Mouse (Mus musculus) c-Kit-positive CD71-positive TER-119-positive erythroid progenitor cells, embryonic 14.5 days (primary cell): ENCODE results near the gene Slc43a1.
"Not testable (repeated sequence)": the region's sequence is repeated elsewhere in the genome, so short reads cannot be mapped to it uniquely, and the experiment has no call there.

Source experiments
- DNase-seq: peaks from one replicate; pipeline ENCODE4 v3.0.0-alpha.2; 2013; ENCODE audit warnings: low spot score

The Slc43a1 gene

DNA sequence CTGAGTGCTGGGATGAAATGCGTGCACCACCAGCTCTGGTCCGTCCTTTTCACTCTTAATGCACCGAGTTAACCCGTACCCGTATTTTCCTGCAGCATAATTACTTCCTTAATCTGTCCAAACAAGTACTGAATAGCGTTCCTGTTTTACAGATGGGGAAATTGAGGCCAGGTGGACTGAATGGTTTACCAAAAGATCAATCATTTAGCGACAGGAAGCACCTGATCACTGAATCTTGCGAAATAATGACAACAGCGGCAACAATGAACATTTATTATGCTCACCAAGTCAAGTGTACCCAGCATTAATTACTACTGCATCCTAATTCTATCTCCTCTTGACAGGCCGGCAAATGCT, at the start of gene Slc43a1:
TSS of gene Slc43a1 (plus strand) at position 258 of the 357 bp plus-strand sequence.
- no peak for DNase-seq

DNA sequence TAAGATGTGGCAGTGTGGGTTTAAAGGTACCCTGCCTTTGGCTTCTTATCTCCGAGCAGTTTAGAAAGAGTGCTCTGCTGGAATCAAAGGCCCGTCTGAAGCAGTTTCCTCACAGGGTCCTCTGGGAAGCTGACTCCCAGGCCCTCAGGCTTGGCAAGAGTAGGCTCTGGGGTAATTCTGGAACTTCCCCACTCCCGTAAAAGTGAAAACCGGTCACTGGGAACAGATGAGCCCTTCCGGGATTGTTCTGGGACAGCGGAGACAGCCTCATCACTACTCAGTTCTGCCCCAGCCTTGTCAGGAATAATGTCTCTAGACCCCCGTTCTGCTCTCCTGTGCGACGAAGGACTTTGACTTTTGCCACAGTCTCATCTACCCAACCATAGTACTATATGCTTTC, 48.2 kb upstream of the Slc43a1 start:
- DNase-seq: no peak

DNA sequence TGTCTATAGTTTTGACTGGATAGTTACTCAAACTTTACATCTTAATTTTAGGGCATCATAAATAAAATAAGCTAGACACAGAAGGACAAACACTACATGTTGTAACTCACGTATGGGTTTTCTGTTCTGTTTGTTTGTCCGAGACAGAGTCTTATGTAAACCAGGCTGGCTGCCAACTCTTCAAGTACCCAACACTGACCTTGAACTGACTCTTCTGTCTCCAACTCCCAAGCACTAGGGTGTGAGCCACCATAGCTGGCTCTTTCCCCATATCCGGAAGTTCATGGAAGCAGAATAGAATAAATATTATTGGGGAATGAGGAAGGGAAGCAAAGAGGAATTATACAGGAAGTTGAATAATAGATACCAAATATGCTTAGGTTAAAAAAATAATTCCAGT, 46.1 kb upstream of the Slc43a1 start:
- DNase-seq: no peak

DNA sequence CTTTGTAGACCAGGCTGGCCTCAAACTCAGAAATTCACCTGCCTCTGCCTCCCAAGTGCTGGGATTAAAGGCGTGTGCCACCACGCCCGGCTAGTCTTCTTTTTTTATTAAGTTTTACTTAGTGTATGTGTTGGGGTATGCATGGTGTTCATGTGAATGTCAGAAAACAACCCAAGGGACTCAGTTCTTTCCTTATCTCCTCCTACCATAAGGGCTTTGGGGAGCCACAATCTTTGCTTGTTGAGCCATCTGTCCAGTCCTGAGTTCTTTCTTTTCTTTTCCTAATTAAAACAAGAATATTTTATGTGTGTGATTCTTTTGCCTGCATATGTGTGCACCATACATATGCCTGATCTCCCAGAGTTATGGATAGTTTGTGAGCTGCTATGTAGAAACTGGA, 45.5 kb upstream of the Slc43a1 start:
- peak; percentile 42 for DNase-seq

DNA sequence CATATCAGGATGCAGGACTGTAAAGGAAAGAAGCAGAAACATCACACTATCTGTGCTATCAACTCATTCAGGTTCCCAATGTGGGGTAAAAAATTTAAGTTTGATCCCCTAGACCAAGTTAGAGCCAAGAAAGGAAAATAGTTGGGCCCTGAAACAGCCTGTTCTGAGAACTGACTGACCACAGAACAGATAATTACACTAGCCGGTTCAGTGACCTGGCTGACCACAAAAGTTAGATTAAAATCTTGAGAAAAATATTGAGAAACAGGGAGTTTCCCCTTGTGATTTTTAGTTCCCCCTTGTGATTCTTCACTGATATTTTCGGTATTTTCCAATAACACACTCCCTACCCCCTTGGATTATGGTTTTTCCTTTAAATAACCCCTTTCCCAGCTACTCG, 44.8 kb upstream of the Slc43a1 start:
- DNase-seq: no peak

DNA sequence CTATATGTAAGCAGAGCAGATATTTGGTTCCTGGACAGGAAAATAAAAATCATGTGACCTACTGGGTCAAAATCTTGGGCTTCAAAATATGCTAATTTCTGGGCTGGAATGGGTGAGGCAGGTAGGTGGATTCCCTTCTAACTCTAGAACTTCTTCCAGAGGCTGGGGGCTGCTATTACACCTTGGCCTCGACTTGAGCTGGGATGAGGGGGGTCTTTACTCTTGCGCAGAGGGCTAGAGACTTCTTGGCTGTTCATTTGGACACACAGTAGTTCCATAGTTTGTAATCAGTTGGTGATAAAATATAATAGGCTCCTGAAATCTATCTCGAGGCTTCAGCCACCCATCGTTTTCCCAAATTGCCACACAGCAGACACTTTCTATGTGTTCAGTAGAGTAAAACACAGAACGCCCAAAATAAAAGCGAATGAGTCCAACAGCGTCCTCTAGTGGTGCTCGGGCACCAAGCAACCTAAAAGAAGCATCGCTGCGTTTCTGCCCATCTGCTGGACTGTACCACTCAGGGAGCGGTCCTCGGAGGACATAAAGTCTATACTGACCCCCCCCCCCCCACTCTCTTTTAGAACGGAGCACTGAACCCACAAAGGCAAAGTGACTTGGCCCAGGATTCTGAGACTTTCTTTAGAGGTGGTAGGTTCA, 40.7 kb upstream of the Slc43a1 start:
- DNase-seq: peak; percentile 90

DNA sequence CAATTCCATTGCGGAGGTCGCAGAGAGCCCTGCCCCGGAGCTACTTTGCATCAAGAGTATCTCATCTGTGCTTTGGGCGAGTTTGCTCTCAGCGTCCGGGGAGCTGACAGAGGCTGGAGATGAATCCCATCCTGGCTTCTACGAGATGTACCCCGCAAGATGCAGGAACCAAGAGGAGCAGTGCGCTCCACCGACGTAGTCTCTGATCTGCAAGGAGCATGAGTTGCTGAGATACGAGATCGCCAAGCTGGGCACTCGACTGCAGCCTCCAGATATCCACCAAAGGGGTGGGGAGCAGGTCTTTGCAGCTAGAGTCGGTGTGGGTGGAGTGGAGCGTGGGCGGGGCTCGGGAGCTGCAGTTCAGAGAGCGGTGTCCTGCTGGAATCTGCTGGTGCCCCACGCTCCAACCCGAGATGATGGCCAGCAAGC, 40.1 kb upstream of the Slc43a1 start, which contains the start of gene Ube2l6:
TSS of gene Ube2l6 (plus strand) at position 336 of the 429 bp plus-strand sequence.
- DNase-seq: peak; percentile 95

DNA sequence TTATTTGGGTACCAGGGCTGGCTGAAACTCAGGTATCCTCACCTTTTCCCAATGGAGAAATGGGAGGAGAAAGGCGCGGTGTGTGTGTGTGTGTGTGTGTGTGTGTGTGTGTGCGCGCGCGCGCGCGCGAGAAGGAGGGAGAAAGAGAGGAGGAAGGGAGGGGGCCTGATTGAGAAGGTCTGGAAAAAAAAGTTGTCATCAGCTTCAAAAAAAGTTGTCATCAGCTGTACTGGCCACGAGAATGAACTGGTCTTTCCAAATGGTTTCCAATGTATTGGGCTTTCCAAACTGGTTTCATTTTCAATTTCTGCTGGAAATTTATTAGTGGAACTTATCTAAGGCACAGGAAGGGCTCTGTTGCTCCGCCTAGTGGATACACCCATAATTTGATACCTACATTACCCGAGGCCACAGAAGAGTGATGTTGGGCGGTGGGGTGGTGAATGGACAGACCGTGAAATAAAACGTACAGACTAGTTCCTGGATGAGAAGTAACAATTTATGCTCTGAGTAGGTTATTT, 39.5 kb upstream of the Slc43a1 start:
- DNase-seq: peak; percentile 87

DNA sequence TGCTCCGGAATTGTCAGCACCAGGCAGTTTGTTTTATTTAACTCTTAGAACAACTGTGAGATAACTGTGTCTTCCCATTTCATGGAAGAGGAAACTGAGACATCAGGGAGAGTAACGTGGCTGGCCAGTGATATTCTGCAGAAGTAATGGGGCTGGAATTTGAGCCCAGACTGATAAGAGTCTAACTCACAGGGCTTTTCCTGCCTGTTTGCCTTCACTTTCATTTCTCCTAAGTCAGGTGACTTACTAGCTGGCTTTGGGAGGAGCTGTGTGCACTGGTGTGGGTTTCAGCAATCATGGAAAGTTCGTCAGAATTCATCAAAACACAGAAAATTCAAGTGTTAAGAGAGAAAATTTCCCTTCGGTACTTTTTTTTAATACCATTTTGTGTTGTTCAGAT, 38.3 kb upstream of the Slc43a1 start:
- DNase-seq: peak; percentile 59

DNA sequence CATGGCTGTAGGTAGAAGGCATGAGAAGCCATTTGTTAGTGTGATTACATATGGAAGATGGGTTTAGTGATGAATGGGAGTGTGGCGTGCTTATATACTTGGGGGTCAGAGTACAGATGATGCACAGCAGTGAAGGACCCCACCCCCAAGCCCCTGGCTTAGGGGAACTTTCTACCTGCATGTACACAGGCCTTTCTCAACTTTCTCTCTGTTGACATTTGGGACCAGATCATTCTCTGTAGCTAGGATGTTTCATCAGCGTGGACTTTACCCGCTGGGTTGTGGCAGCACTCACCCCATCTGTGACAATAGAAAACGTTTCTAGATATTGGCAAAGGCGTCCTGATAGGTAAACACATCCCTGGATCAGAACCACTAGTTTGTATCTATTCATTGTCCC, 37.4 kb upstream of the Slc43a1 start:
- DNase-seq: not testable (repeated sequence)

DNA sequence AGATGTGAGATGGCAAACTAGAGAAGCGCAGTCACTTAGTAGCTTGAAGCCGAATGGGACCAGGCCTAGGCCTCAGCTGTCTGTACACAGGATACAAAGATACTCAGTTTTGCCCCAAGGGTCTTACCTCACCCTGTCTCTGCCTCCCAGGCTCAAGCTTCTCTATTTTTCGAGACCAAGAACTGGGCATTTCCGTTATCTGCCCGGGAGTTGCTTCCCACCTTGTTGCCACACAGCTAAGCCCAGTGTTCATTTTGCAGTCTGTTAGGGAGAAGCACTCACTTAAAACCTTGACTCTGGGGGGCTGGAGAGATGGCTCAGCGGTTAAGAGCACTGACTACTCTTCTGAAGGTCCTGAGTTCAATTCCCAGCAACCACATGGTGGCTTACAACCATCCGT, 34.7 kb upstream of the Slc43a1 start:
- no peak for DNase-seq

DNA sequence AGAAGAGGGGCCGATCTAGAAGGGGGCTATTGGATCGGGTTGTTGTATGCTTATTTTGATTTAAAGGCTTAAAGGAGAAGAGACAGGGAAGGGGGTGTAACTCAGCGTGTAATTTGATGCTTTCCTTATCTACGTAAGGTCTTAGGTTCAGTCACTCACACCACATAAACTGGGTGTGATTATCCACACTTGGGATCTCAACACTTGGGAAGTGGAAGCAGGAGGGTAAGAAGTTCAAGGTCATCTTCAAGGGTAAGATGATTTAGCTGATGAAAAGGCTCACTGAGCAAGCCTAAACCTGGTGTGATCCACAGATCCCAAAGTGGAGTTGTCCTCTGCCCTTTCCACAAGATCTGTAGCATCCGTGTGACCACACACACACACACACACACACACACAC, 32.1 kb upstream of the Slc43a1 start:
- DNase-seq: no peak

DNA sequence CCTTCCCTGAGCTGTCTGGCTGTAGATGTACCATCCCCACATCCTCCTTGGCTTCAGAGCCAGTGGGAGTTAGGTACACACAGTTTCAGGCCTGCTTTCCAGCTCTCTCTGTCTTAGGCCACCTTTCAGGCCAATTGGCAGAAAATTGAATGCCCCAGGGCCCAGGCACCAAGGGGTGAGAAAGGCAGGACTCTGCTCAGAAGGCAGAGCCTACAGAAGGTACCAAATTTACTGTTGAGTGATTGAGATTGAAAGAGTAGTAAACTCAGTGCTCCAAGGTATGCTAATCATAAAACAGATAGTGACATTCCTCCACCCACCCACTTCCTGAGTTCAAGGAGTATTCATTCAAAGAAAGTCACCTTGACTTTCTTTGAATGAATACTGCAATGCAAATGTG, 29.3 kb upstream of the Slc43a1 start:
- DNase-seq: no peak

DNA sequence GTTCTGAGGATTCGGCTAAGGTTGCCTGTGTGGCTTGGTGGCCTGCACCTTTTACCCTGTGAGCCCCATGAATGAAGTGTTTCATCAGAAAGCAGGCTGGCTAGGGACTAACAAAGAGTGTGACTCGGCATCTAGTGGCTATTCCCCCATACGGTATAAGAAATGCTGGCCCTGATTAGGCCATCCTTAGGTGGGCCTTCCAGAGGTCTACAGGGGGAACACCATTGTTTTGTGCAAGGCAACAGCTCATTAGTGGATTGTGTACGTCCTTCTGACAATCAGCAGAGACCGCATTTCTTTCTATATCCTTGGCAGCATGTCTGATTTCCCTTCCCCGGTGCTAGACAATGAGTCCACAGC, 28.1 kb upstream of the Slc43a1 start:
- no peak for DNase-seq

DNA sequence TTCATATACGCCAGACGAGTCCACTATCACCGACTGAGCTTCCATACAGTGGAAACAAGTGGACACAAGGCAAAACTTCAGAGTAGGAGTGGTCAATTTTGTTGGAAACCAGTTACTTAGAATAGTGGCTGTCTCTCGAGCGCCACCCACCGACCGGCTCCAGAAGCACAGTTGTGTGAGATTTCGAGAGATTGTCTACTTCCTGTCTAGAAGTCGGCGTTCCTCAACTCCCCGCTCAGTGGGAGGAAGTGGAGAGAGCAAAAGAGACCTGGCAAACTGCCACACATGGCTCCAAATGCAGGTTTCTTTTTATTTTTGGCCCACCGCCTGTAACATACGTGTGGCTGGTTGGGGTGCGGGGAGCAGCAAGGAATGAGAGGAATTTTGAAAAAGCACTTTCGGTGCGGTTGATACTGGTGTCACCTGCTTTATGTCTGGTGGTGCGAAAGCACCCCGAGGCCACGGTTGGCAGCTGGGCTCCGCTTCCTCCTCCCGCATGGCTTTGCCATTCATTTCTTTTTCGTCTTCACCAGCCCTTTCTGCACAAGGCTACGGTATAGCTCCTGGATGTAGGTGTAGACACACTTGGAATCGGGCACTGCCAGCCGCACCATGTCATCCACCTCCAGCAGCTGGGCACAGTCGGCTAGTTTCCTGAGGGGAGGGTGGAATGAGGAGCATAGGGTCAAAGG, 27.6 kb upstream of the Slc43a1 start:
- DNase-seq: peak; percentile 75

DNA sequence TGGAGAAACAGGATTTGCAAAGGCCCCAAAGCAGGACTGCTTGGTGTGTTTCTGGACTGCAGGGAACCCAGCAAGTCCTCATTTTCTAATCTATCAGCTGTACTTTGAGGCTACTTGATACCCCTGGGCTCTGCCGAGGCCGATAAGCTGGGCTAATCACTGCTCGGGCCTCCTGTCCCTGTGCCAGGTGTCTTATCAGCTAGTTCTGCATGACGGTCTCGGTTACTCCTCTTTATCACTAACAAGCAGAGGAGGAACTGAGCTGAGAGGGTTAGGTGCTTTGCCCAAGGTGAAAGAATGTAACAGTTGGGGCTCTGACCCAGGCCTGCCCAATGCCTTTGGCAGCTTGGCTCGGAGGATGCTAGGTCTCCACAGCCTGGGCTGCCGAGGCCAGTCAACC, 26.8 kb upstream of the Slc43a1 start:
- DNase-seq: peak; percentile 92

DNA sequence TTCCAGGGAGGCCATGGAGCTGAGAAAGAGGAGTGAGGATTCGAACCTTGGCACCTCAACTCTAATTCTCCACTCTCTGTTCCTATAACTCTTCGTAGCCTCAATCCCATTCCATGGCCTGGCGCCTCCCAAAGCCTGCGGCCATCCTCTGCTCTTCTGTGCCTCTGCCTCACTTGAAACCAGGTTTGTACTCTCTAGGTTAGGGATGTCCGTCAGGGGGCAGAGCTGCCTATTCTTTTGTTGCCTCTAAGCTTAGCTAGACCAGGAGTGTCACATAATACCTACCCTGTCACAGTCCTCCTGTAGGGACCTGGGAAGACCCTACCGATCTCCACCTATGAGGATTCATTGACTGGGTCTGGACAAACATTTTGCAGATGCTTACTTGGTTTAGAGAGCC, 26.0 kb upstream of the Slc43a1 start:
- peak; percentile 30 for DNase-seq

DNA sequence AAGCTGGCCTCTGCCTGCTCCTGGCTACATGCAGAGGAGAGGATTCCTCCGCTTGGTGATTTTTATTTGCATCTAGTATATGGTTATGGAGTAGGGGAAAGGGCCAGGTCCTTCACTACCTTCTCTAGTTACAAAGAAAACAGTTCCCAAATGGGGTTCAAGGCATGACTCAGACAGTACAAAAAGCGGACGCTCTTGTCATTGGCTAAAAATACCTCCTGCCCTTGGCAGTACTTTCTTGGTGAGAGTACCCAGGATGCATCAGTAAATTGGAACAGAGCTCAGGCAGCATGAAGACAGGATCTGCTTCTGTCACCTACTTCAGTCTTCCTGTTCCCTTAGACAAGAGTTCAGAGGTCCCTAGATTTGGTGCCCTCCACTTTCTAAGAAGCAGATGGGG, 18.8 kb upstream of the Slc43a1 start:
- DNase-seq: no peak

DNA sequence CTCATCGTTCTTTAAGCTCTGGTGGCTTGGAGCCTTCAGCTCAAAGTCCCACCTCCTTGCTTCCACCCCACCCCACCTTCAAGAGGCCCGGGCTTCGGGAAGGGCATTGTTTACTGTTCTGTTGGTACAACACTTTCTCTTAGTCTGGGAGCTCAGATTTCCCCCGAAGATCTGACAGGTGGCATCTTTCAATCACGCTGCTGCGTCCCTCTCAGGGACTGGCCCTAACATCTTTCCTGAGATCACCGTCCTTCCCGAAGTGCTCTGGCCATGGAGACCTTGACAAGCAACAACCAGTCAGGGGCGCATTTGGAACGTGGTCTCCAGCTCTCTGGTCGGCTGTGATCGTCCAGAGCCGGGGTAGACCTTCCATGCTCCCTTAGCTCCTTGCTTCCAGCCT, 16.1 kb upstream of the Slc43a1 start, which contains the start of gene Smtnl1:
TSS of gene Smtnl1 (minus strand) at position 101 of the 400 bp plus-strand sequence.
- no peak for DNase-seq

DNA sequence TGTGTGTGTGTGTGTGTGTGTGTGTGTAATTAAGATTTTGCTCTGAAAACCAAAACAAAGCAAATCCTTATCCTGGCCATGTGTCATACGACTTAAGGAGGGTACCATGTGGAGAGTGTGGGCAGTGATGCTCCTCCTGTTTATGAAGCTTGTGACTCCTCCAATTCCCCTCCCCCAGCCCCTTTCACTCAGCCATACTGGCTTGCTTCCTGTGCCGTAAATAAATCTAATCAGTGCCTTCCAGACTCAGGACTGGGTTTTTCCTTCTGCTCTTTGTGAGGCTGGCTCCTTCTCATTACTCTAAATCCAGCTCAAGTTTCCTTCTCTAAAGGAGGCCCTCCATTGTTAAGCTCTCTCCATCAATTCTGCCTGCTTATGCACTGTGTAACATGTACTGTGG, 15.4 kb upstream of the Slc43a1 start:
- DNase-seq: no peak

DNA sequence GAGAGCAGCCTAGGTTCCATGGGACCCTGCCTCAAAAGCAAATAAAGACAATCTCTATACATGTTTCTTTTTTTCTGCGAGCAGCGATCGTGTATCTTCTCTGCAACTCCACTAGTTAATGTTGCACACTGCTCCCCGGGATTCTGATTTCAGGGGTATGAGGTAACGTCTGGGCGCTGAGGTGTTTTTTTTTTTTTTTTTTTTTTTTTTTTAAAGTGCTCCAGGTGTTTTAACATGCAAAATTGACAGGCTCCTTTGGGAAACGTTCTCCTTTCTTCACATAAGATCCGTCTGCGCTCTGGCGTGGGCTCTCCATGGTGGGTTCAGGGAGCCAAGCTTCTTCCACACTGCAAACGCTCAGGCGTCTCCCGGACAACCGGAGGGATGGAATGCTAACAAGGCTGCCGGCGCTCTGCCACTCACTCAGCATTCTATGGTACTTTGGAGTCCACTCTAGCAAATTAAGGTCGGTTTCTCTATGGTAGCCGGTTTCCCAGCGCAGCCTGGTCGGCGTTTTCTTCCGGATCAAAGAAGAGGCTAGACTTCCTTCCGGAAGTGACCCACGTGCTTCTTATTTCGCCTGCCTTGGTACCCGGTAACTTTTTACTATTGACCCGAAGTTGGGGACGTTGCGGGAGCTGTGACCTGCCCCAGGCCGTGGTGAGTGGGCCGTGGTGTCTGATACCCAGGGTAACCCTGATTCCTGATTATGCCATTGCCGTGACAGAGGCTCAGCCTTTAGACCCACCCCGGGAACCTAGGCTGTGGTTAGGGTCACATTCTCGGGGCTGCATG, 12.0 kb upstream of the Slc43a1 start, which contains the start of gene Timm10:
TSS of gene Timm10 (plus strand) at position 510 of the 795 bp plus-strand sequence.
- peak; percentile 90 for DNase-seq

DNA sequence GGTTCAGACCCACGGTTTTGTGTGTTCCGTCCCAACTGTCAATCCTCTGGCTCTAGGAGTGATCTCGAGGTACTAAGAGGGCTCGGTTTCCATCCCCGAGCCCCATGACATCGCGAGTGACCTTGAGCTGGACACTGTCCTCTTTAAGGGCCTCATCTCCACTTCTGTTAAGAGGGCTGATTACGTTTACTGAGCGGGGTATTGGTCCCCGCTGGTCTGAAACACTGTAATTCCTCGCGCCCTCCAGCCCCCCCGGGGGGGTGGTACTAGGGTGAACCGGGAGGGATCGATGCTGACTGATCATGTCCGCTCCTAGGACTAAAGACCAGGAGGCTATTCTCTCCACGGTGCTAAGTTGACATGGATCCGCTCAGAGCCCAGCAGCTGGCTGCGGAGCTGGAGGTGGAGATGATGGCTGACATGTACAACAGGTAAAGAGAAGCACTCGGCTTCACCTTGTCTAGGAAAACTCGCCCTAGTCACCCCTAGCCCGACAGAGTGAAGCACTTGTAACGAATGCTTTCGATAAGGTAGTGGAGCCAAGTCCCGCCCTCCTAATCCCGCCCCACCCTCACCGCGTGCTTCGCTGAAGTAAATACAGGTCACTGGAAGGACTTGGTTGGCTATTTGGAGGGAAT, 11.2 kb upstream of the Slc43a1 start:
- DNase-seq: peak; percentile 79
